Mouse (Mus musculus) liver, adult 10 weeks (tissue): ENCODE measurements around the gene Olfr488. TPM values are rescaled to one million over a fixed set of nuclear protein-coding genes. Genes with fewer than 3 reads are reported as not detected.

Experiments
- polyA plus RNA-seq: library from polyadenylated mRNA; stranded (reverse); fragments of 350-450 nt; fragmentation: Illumina TruSeq; extraction: RNeasy Lipid Tissue Mini Kit (QIAGEN cat#74804); gene quantifications from one replicate; pipeline ENCODE4 v1.2.3, GENCODE M21; 2014; ENCODE audit warnings: low read depth, low replicate concordance

Olfr488 gene
- not detected for polyA plus RNA-seq

DNA sequence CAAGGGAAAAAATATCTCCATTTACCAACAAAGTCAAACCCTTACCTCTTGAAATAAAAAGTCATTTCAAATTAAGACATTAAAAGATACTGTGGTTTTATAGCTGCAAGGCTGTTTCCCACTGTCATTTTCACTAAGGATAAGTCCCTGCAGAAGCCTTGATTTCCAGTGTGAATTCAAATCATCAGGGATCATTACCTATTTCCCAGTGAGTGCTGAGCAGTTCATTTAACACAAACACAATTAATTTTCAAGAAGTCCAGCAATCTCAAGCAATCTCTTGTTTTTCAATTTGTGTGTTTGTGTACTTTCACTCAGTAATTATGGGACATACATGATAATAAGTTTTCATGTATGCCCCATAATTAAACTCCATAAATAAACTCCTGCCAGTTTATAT is at the start of gene Olfr488:
Gene Olfr488, minus strand, starts transcription at position 101 of the 400 bp plus-strand sequence.

GRCm38 (mm10) chr7:108288834-108289233 is 30.7 kb upstream of the Olfr488 start, which contains the start of gene Olfr490:
Gene Olfr490, minus strand, starts transcription at chr7:108288934.

DNA sequence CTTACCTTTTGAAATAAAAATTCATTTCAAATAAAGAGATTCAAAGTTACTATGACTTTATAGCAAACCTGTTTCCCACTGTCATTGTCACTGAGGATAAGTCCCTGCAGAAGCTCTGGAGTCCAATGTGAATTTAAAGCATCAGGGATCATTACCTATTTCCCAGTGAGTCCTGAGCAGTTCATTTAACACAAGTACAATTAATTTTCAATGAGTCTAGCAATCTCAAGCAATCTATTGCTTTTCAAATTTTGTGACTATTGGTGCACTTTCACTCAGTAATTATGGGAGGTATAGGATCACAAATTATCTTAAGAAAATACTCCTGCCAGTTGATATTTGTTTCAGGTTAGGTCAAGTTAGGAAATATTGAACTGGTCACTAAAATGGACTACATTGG is 43.6 kb downstream of the Olfr488 start, which contains the start of gene Olfr487:
Gene Olfr487, minus strand, starts transcription at position 101 of the 400 bp plus-strand sequence.

Other genes starting within 250 kb of the Olfr488 start
- not detected for gene Olfr478, start 224.4 kb downstream of the Olfr488 start, polyA plus RNA-seq
- gene Olfr479, start 207.7 kb downstream of the Olfr488 start, polyA plus RNA-seq, result not detected
- not detected for gene Olfr480, start 191.0 kb downstream of the Olfr488 start, polyA plus RNA-seq
- gene Olfr481, start 178.5 kb downstream of the Olfr488 start, polyA plus RNA-seq, result not detected
- not detected for gene Olfr482, start 160.8 kb downstream of the Olfr488 start, polyA plus RNA-seq
- gene Olfr483, start 157.5 kb downstream of the Olfr488 start, polyA plus RNA-seq, result not detected
- gene Olfr484, start 130.9 kb downstream of the Olfr488 start, polyA plus RNA-seq, result not detected
- gene Olfr485, start 98.5 kb downstream of the Olfr488 start, polyA plus RNA-seq, result not detected
- not detected for gene Olfr486, start 85.6 kb downstream of the Olfr488 start, polyA plus RNA-seq
- gene Olfr487, start 43.7 kb downstream of the Olfr488 start, polyA plus RNA-seq, result not detected
- gene Olfr490, start 30.6 kb upstream of the Olfr488 start, polyA plus RNA-seq, result not detected
- gene Olfr491, start 55.1 kb upstream of the Olfr488 start, polyA plus RNA-seq, result not detected
- not detected for gene Olfr492, start 65.3 kb upstream of the Olfr488 start, polyA plus RNA-seq
- gene Olfr493, start 88.6 kb upstream of the Olfr488 start, polyA plus RNA-seq, result not detected
- not detected for gene Olfr494, start 107.0 kb upstream of the Olfr488 start, polyA plus RNA-seq
- not detected for gene Olfr495, start 134.8 kb upstream of the Olfr488 start, polyA plus RNA-seq
- not detected for gene Olfr497, start 162.1 kb upstream of the Olfr488 start, polyA plus RNA-seq
- not detected for gene Olfr498, start 207.0 kb upstream of the Olfr488 start, polyA plus RNA-seq